Mouse (Mus musculus) left cerebral cortex, adult 2 months (tissue): ENCODE measurements around the gene Cbx5. TPM values are rescaled to one million over a fixed set of nuclear protein-coding genes. Genes with fewer than 3 reads are reported as not detected.

Source experiments
- DNase-seq, 2 experiments: peaks; one replicate each; pipeline ENCODE4 v3.0.0; 2021 to 2022; ENCODE audit warnings: low spot score in 2 of 2, mixed read lengths in 1 of 2; ENCODE audit errors: extremely low spot score in 1 of 2
- H3K27ac ChIP-seq: fragments of 200-600 bp; 2 replicates; pipeline ENCODE4 v1.8.1; 2022
- H3K4me3 ChIP-seq: fragments of 200-600 bp; 2 replicates; pipeline ENCODE4 v1.8.1; 2022
- CTCF ChIP-seq: fragments of 200-600 bp; IDR thresholded peaks from 2 replicates; pipeline ENCODE4 v1.8.1; 2022; ENCODE audit warnings: antibody characterized with exemption, mild to moderate bottlenecking, moderate library complexity
- intact Hi-C: fragments of 180-260 bp; cut with DNase I; formaldehyde crosslinking; loops from one replicate; pipeline ENCODE4 v1.15.1; 2025
- total RNA-seq, 2 experiments: library from RNA; stranded (reverse); gene quantifications; 2 replicates each; pipeline ENCODE4 v1.2.3; 2021

Cbx5 gene
- total RNA-seq, 2 experiments from 2014 or later: 171 to 176 TPM

GRCm38 (mm10) chr15:103178137-103178536 is 61.5 kb downstream of the Cbx5 start:
- no peak for DNase-seq
- H3K4me3 ChIP-seq: no peak overlapping the region
- intact Hi-C loops: loop anchor here (5.0 kb wide), 1 partner anchor 416 kb away; no protein-coding TSS in a partner anchor
- peak; percentile 75 for TF ChIP-seq CTCF
- H3K27ac ChIP-seq: no peak overlapping the region

- intact Hi-C loops: loop anchor here (1.0 to 5.0 kb wide), 2 partner anchors 190 to 415 kb away; no protein-coding TSS in a partner anchor
- no peak for DNase-seq
- no peak for TF ChIP-seq CTCF
- no peak overlapping the region for H3K27ac ChIP-seq
- no peak overlapping the region for H3K4me3 ChIP-seq
Measured at GRCm38 (mm10) chr15:103177611-103178041, 62.0 kb downstream of the Cbx5 start.

GRCm38 (mm10) chr15:103176874-103177421 is 62.7 kb downstream of the Cbx5 start:
- peak; percentile 86 to 94 for DNase-seq
- no peak overlapping the region for H3K27ac ChIP-seq
- peak; percentile 99 for TF ChIP-seq CTCF
- no peak overlapping the region for H3K4me3 ChIP-seq
- intact Hi-C loops: loop anchor here (1.0 to 5.0 kb wide), 2 partner anchors 190 to 415 kb away; no protein-coding TSS in a partner anchor

- Histone ChIP-seq H3K27ac (no peak overlapping the region), H3K4me3 (no peak overlapping the region)
- TF ChIP-seq CTCF: no peak
- no peak for DNase-seq
- intact Hi-C loops: loop anchor here (2.0 kb wide), 1 partner anchor 474 kb away; no protein-coding TSS in a partner anchor
Measured at GRCm38 (mm10) chr15:103173251-103173650, 66.4 kb downstream of the Cbx5 start.

- TF ChIP-seq CTCF: peak; percentile 79
- peak; percentile 46 to 53 for DNase-seq
- no peak overlapping the region for H3K4me3 ChIP-seq
- intact Hi-C loops: loop anchor here (2.0 kb wide), 1 partner anchor 474 kb away; no protein-coding TSS in a partner anchor
- H3K27ac ChIP-seq: no peak overlapping the region
Measured at GRCm38 (mm10) chr15:103172537-103172936, 67.1 kb downstream of the Cbx5 start.

- TF ChIP-seq CTCF: no peak
- no peak for DNase-seq
- intact Hi-C loops: no loop called here
Measured at GRCm38 (mm10) chr15:103171276-103171675, 68.3 kb downstream of the Cbx5 start.

GRCm38 (mm10) chr15:103170316-103170679 is 69.3 kb downstream of the Cbx5 start:
- no peak overlapping the region for H3K4me3 ChIP-seq
- intact Hi-C loops: no loop called here
- no peak overlapping the region for H3K27ac ChIP-seq
- TF ChIP-seq CTCF: no peak
- no peak for DNase-seq

More at GRCm38 (mm10) chr15:103171276-103171675, 68.3 kb downstream of the Cbx5 start:
- Histone ChIP-seq H3K27ac (no peak overlapping the region), H3K4me3 (no peak overlapping the region)

- Histone ChIP-seq H3K27ac (no peak overlapping the region), H3K4me3 (peak overlapping the region; percentile 48)
- DNase-seq: no peak
- TF ChIP-seq CTCF: no peak
- intact Hi-C loops: no loop called here
Measured at GRCm38 (mm10) chr15:103169612-103170315, 69.9 kb downstream of the Cbx5 start.

- intact Hi-C loops: no loop called here
- no peak for TF ChIP-seq CTCF
- peak in 1 of 2 experiments; percentile 25 for DNase-seq
- Histone ChIP-seq H3K4me3 (peak overlapping the region; percentile 48), H3K27ac (no peak overlapping the region)
Measured at GRCm38 (mm10) chr15:103168801-103169611, 70.6 kb downstream of the Cbx5 start.

- H3K4me3 ChIP-seq: no peak overlapping the region
- intact Hi-C loops: no loop called here
- no peak overlapping the region for H3K27ac ChIP-seq
- DNase-seq: no peak
- no peak for TF ChIP-seq CTCF
Measured at GRCm38 (mm10) chr15:103167786-103168185, 71.8 kb downstream of the Cbx5 start.

GRCm38 (mm10) chr15:103167042-103167615 is 72.5 kb downstream of the Cbx5 start, which contains the start of gene Smug1:
Gene Smug1 (minus strand): TSS chr15:103167092.
- Histone ChIP-seq H3K27ac (no peak within 1 kb of the TSS), H3K4me3 (no peak within 1 kb of the TSS)
- no peak for TF ChIP-seq CTCF
- intact Hi-C loops: no loop called here
- no peak for DNase-seq
